Mouse (Mus musculus) ES-Bruce4 (cell line): ENCODE results near the gene Kcnj14.

Experiments
- CTCF ChIP-seq: IDR thresholded peaks from one replicate; pipeline ENCODE4 v1.8.1; 2011; ENCODE audit warnings: low read depth, low read length
- EP300 ChIP-seq: IDR thresholded peaks from 2 replicates; pipeline ENCODE4 v1.6.1; 2011; ENCODE audit warnings: low read depth, low read length; ENCODE audit not compliant: insufficient read depth
- POLR2A ChIP-seq: IDR thresholded peaks from one replicate; pipeline ENCODE4 v1.8.1; 2011; ENCODE audit warnings: low read length; ENCODE audit not compliant: insufficient read depth

GRCm38 (mm10) chr7:45794971-45795370, 29.6 kb downstream of the Kcnj14 start:
- TF ChIP-seq POLR2A (no peak), CTCF (no peak), EP300 (no peak)
